Mouse (Mus musculus) hindbrain, embryonic 16.5 days (tissue): ENCODE data around the gene Acadl. TPM values are rescaled to one million over a fixed set of nuclear protein-coding genes. Genes with fewer than 3 reads are reported as not detected.

Source experiments
- polyA plus RNA-seq: library from polyadenylated mRNA; unstranded; fragments of >200 nt; fragmentation: Nextera tagmentation; extraction: Ambion mirVana; gene quantifications from 2 replicates; pipeline ENCODE4 v1.2.1, GENCODE M21; 2015

The Acadl gene
- polyA plus RNA-seq, 1 experiment from 2014 or later = 74.9 TPM

Other genes starting within 250 kb of the Acadl start
- gene Rpe, start 162.4 kb downstream of the Acadl start, polyA plus RNA-seq = 40.4 and 42.8 TPM in 2 replicates
- 9.9 and 10.5 TPM in 2 replicates for gene Kansl1l, start 45.7 kb downstream of the Acadl start, polyA plus RNA-seq
- gene Myl1, start 82.1 kb upstream of the Acadl start, polyA plus RNA-seq = 1.7 and 57.7 TPM in 2 replicates
- 190 and 191 TPM in 2 replicates for gene Lancl1, start 175.6 kb upstream of the Acadl start, polyA plus RNA-seq